Mouse (Mus musculus): ENCODE results near the gene Hoga1. TPM values are rescaled to one million over a fixed set of nuclear protein-coding genes. Genes with fewer than 3 reads are reported as not detected.
A peak's percentile ranks its signal among the peaks of the same experiment; 100 is the strongest.

Hoga1 gene
- total RNA-seq, 2 experiments from 2014 or later, result 1.2 TPM; not detected in 1

DNA sequence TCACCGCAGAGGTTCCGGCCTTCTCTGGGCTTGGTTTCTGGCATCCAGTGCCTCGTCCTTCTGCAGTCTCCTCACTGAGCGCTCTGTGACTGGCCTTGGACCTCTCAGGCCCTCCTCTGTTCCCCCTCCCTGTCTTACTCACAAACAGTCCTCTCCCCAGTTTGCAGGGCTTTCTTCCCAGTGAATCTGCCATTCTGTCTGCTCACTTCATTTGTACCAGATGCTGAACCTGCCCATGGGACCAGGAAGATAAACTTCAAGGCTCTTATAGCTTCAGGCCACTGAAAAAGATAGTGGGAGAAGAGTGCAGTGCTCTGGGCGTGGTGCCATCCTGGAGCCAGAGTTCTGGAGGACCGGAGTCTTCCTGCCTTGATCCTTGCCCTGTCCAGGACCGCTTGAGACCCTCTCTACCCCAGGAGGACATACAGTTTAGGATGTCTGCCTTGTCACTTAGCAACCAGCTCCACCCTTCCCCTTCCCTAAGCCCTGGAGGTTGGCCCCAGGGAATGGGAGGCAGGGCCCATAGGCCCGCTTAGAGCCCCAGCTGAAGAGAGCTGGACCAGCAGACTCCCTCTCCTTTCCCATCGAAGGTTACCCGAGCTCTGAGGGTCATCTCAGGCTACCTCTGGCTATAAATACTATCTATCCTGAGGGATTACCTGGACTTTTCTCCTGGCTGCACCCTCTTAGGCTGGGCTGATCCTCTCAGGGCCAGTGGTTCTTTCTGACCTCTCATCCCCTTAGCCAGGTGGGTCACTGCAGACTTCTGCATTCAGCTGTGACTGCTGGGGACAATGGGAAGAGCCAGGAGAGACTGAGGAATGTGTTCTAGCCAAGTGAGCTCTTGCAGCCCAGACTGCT is 23.5 kb upstream of the Hoga1 start:
- ATAC-seq (ENCODE audit: poor library complexity, severe bottlenecking), result no peak

DNA sequence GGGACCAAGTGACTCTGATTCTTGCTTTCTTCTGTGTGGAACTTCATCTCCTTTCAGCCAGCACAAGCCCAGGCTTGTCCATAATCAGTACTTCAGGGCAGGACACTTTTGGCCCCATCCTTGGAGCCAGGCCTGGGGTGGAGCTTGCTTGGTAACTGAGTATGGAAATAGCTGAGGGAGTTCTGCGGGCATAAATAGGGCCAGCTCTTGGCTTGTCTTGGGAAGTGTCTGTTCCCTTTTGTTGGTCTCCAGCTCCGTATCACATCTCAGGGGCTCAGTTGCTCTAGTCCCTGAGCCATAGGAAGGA is 22.9 kb upstream of the Hoga1 start:
- ATAC-seq (ENCODE audit: poor library complexity, severe bottlenecking), result no peak

DNA sequence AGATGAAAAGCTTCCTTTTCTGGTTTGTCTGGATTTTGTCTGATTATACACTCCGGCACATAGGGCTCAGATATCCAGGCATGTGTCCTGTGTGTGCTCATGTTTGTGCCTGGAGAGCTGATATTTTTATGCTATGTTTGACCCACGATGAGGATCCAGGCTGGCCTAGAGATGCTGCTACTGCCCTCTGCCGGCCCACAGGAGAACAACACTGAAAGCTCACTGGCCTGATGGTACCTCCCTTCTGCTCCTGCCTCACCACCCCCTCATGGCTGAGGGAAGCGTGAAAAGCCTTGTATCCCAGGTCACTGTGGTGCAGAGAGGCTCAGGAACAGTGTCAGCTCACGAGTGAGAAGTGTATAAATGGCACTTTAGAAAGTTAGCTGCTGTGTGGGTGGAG is 19.3 kb upstream of the Hoga1 start:
- ATAC-seq (ENCODE audit: poor library complexity, severe bottlenecking), result peak; percentile 97

DNA sequence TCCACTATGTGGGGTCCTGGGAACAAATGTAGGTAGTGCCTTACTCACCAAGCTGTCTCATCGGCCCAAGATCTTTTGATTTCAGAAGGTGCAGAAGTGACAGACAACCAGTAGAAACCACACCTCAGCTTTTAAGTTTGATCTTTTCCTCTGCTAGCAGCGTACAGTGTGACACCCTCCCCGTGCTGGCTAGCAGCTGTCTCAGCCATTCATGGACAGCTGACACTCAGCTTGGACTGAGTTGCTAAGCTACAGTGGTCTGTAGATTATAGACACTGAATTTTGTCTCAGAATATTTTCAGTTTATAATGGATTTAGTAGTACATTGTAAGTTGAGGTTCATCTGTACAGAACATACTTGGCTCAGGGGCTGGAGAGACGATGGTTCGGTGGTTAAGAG is 14.3 kb upstream of the Hoga1 start:
- ATAC-seq (ENCODE audit: poor library complexity, severe bottlenecking), result no peak

DNA sequence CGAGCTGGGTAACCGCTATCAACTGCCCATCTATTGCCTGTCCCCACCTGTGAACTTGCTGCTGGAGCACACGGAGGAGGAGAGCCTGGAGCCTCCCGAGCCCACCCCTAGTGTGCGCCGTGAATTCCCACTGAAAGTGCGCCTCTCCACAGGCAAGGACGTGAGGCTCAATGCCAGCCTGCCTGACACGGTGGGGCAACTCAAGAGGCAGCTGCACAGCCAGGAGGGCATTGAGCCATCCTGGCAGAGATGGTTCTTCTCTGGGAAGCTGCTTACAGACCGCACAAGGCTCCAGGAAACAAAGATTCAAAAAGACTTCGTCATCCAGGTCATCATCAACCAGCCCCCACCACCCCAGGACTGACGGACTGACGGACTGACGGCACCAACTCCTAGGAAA is 11.8 kb upstream of the Hoga1 start:
- ATAC-seq (ENCODE audit: poor library complexity, severe bottlenecking), result no peak

DNA sequence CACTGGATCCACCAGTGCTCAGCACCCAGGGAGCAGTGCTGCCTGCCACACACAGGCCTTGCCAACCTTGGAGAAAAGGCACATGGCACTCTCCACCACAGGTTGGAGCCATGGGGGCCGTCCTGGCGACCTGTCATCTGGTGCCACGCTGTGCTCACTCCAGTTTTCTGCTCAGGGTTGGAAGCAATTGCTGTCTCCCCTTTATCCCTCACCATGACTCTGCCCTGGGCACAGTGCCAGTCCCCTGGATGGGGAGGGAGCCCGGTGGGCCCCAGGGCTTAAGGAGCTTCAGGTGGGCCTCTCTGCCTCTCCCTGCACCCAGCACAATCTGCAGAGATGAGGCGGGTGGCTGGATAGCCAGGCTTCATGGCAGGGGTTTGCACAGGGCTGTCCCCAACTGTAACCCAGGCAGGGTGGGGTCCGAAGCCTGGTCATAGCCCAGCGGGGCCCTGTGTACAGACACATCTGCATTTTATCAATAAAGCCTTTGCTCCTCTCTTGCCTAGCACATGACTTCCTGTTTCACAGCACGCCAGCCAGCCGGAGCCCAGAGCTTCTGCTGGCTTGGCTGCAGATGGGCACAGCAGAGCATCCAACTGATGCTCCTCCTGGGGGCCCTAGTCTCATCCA is 11.1 kb upstream of the Hoga1 start:
- 0 out of 2 replicates have a peak, but pooled peaks have one; percentile 27 for ATAC-seq (ENCODE audit: poor library complexity, severe bottlenecking)

DNA sequence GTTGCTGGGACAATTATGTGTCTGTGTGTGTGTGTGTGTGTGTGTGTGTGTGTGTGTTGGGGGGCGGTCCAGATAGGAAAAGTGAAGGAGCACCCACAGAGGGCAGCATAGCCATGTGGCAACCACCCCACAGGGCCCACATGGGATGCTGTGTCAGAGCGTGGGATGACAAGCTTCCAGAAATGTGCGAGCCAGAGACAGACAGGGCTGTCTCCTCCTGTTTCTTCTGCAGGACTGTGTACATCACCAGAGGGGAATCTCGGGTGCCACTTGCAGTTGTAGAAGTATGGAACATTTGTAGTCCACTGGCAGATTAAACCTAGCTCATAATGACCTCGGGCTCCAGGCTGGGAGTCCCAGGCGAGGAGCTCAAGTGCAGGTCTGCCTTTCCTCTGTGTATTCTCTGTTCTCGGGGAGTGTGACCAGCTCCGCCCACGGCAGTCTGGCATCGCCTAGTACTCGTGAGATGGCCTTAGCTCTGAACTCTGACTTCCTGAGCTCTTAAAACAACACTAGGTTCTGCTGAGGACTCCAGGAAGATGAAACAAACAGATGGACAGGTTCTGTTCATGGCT is 10.4 kb upstream of the Hoga1 start:
- no peak for ATAC-seq (ENCODE audit: poor library complexity, severe bottlenecking)

DNA sequence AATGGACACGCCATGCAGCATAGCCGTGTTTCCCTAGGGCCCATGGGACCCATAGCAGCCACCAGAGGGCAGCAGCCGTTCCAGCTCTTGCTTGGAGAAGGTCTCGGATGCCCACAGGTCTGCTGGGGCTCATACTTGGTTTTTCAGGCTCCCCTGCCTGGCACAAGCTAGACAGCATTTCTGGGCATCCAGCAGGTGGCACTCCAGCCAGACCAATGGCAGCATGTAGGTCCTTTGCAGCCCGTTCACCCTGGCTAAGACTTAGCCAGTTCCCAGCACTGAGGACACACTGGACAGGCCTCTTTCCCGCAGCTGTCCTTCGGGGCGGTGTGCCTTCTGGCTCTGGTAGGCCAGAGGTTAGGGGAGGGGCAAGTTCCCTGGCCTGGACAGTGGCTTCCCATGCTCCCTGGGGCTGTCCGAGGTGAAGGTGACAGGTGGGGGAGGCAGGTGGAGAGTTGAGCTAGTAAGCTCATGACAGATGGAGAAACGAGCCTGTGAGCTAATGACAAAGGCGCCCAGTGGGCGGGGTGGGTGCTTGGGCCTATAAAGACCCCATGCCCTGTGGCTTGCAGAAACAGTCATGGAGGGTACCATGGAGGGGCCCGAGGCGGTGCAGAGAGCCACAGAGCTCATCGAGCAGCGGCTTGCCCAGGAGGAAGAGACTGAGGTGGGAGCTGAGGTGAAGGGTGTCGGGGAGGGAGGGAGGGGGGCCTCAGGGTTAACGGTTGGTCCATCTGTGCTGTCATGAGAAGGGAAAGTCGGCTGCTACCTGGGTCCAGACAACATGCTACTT is 9.8 kb upstream of the Hoga1 start, which contains the start of gene Ankrd2:
Ankrd2 (plus strand) TSS at position 545 of the 793 bp plus-strand sequence.
- ATAC-seq (ENCODE audit: poor library complexity, severe bottlenecking), result peak; percentile 89

DNA sequence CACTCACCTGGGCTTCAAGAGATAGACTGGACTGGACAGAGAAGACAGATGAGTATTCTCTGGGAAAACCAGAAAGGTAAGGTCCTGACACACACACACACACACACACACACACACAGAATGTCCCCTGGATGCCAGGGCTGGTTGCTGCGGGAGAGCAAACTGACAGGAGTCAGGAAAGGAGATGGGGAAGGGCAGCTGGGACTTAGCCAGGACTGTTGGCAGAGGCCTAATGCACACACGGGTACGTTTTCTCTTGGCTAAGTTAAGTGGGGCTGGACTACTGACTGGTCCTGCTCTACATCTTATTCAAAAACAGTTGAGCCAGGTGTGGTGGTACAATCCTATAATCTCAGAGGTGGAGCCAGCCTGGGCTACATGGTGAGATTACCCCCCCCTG is 9.1 kb upstream of the Hoga1 start:
- no peak for ATAC-seq (ENCODE audit: poor library complexity, severe bottlenecking)

DNA sequence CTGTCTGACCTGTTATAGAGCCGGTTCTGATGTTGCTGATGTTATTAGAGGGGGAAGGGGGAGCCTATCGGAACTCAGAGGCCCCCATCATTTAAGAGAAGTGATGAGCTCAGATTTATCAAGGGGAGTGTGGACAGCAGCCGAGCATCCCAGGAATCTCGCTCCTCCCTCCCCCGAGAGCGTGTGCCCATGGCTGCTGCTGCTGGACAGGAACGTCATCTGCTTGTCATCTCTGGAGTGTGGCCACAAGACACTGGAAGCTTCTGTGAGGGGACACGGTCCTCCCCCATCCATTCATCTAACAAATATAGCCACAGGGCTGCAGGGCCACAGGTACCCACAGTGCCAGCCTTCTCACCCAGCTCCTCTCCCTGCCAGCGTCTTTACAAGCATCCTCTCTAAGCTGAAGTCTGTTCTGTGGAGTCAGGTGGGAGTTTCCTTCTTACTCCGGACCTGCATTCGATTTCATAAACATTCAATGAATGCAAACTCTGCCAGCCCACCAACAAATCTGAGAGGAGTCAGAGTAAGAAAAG is 8.2 kb upstream of the Hoga1 start:
- ATAC-seq (ENCODE audit: poor library complexity, severe bottlenecking), result no peak

DNA sequence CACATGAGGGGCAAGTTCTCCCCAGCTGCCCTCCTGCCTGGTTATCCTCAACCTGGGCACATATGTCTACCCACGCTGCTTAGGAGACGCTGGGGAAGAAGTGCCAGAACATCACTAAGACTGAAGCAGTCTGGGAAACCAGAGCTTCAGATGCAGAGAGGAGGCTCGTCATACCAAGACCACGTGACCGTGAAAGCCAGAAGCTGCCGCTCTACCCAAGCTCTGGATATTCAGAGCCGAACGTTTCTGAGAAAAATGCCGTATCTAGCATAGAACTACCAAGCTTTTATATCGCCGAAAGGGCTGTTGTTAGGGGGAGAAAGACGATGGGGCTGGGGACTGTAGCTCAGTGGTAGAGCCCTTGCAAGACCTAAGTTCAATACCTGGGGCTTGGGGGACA is 7.1 kb upstream of the Hoga1 start:
- no peak for ATAC-seq (ENCODE audit: poor library complexity, severe bottlenecking)

DNA sequence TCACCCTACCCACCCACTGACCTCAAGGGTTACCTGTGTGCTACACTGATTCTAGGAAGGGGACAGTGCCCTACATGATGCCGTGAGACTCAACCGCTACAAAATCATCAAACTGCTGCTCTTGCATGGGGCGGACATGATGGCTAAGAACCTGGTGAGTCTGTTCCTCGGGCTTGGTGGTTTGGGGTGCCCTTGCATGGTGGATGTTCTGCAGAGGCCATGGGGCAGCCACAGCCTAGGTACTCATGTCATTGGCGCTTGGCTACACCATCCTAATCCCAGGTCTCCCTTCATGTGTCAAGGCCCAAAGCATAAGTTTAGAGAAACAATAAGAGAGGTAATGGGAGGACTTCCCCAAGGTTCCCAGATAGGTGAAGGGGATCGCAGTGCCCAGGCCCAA is 1.4 kb upstream of the Hoga1 start:
- no peak for ATAC-seq (ENCODE audit: poor library complexity, severe bottlenecking)

DNA sequence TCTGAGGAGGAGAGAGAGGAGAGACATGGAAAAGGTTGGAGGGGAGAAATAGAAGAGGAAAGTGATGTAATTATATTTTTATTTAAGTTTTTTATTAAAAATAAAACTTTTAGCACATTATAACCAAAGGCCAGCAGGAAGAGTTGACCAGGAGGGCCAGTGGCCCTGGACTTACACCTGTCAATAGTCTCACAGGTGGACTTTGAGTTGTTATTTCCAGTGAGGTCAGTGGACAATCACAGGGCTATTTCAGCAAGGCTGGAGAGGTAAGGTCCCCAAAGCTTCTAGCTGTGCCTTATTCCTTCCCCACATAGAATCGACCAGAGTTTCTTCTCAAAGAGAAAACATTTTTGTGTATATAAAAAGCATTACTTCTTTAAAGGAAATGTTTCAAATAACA is 4.8 kb downstream of the Hoga1 start:
- no peak for ATAC-seq (ENCODE audit: poor library complexity, severe bottlenecking)

DNA sequence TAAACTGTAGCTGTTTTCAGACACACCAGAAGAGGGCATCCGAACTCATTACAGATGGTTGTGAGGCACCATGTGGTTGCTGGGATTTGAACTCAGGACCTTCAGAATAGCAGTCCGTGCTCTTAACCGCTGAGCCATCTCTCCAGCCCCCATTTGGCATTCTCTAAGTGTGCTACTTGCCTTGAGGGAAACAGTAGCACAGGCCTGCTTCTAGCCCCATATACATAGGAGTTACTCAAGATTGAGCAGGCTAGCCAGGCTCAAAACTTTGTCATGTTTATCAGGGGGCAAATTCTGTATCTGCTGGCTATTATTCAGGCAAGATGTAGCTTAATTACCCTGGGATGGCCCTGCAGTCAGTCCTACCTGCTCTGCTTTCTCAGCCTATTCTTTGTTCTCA is 5.9 kb downstream of the Hoga1 start:
- no peak for ATAC-seq (ENCODE audit: poor library complexity, severe bottlenecking)

DNA sequence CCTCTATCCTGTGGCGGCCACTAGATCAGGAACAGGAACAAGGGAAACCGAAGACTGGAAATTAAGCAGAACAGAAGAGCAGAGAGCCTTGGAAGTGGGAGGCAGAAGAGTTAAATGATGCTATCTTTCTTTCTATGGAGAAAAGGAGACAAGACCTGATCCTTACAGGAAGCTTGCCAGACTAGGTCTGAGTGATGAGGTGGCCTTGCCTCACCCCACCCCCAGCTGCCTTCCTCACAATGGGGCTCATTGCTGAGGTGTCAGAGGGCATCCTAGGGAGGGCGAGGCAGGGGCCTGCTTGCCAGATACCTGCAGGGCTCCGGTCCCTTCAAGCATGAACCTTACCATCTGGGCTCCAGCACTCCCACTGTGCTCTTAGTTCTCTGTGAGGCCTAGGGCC is 6.5 kb downstream of the Hoga1 start, which contains the start of gene 4933411K16Rik:
4933411K16Rik (plus strand) TSS at position 301 of the 400 bp plus-strand sequence.
- no peak for ATAC-seq (ENCODE audit: poor library complexity, severe bottlenecking)

DNA sequence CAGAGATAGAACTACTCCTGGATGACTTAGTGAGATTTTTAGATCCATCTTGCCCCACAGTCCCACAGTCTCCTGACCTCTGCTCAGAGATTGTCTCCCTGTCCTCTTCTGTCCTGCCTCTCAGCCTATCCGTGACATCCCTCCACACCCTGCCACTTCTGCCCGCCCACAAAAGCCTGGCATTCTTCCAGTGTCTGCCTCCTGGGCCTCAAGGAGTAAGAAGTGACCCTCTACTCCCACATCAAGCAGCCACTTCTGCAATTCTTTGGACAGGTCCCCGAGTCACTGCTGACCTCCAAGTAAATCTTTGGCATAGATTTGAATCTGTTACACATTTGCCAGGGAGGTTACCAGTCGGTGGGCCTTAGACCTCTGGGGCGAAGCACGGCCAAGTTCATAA is 8.8 kb downstream of the Hoga1 start:
- ATAC-seq (ENCODE audit: poor library complexity, severe bottlenecking), result no peak

DNA sequence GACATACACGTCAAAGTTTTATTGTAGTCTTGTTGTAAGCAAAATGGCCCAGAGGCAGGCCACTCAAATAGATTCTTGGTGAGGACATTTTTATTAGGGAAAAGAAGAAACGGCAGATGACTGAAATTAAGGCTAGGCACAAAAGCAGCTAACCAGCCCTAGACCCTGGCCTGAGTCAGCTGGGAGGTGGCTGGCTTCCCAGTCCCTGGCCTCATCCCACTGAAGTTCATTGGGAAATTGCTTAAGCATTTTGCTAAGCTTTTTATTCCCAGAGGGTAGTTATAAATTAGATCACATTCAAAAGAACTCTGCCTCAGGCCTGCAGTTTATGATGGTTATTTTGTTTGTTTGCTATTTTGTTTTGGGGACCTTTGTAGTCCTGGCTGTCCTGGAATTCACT is 10.5 kb downstream of the Hoga1 start:
- ATAC-seq (ENCODE audit: poor library complexity, severe bottlenecking), result no peak

DNA sequence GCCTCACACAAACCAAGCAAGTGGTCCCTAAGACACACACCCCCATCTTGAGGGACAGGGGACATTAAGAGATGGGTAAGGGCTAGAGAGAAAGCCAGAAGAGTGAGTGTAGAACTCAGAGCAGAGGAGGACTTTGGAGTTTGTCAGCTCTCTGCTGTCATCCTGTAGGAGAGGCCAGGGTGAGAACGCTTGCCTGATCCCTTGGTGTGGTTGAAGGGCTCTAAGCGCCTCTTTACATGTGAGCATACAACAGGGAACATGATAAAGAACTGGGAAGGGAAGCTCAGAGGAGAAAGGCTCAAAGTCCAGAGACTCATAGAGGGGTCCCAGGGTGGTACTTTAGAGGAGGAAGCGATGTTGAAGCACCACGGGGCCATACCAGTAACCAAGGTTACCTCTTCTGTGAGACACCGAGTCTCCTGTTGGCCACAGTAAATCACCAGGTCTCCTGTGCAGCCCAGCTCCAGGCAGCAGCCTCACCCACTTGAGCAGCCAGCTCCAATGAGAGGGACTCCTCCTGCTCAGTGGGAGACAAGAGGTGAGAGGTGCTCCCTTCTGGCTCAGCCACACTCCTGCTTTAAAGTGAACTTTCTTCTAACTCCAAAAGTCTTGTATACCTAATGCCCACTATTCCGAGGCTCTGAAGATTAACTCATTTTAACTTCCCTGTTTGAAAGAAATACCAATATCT is 11.5 kb downstream of the Hoga1 start:
- no peak for ATAC-seq (ENCODE audit: poor library complexity, severe bottlenecking)

DNA sequence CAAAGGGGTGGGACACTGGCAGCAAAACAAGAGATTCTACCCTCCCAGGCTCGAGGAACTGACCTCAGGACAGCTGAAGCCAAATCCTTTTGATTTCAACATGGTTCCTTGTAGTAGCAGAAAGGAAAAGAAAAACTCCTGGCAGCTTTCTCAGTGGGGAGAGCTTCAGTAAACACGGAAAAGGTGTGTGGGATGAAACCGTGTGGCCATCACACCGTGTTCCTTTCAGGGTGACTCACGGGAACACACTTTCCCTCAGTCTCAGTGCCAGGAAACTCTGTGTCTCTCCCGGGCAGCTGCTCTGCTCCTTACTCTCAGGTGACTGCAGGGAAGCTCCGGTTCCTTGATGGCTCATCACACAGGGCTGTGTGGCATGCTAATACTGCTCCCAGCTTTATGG is 13.0 kb downstream of the Hoga1 start:
- no peak for ATAC-seq (ENCODE audit: poor library complexity, severe bottlenecking)

DNA sequence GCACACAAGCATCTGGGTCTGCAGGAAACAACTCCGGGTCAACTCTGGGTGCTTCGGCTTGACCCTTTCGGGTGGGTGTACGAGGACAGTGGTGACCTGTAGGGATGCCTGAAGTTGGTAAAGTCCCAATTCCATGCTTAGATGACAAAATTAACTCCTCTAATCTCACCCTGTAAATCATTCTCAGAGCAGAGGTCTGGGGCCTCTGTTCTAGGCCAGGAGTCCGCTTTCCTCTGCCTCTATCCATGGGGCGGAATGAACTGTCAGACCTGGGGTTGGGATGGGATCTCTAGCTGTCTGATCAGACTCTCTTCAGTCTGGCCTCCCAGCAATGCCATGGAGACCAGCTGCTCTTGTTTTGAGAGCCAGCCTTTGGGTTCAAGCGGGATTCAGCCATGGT is 16.0 kb downstream of the Hoga1 start:
- no peak for ATAC-seq (ENCODE audit: poor library complexity, severe bottlenecking)

All from megakaryocyte, adult 5-6 weeks (primary cell).